Mouse (Mus musculus): Measurements from ENCODE around the gene Rnasek.

DNA sequence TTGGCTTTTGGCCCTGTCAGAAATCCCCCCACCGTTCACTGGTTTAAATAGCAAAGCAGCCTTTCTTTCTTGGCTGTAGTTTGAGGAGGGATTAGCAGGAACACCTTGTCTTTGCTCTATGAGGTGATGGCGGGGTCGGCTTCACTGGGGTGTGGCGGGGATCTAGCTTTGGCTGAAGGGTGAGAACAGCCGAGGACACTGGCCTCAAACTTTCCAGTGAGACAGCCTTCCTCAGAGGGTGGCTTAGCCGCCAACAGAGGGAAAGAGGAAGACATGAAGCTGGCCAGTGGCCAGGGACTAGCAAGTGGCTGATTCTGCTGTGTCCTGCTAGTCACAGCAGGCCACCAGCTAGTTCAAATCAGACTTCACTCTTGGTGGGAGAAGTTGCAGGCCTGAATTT lies 49.6 kb upstream of the Rnasek start:
- no peak for TF ChIP-seq CTCF (IDR thresholded peaks at IDR 0.05; ENCODE audit: low read depth)
- TF ChIP-seq EP300 (IDR thresholded peaks at IDR 0.05; ENCODE audit: low read depth): no peak
